Mouse (Mus musculus): ENCODE data around the gene Apbb1ip. TPM values are rescaled to one million over a fixed set of nuclear protein-coding genes. Genes with fewer than 3 reads are reported as not detected.
A peak's percentile ranks its signal among the peaks of the same experiment; 100 is the strongest.

The Apbb1ip gene
- total RNA-seq (2022): 10 to 100 TPM in 2 of 4 experiments, 1 to 10 TPM in 2; 5.9 to 15.2 (median 9.3) TPM

DNA sequence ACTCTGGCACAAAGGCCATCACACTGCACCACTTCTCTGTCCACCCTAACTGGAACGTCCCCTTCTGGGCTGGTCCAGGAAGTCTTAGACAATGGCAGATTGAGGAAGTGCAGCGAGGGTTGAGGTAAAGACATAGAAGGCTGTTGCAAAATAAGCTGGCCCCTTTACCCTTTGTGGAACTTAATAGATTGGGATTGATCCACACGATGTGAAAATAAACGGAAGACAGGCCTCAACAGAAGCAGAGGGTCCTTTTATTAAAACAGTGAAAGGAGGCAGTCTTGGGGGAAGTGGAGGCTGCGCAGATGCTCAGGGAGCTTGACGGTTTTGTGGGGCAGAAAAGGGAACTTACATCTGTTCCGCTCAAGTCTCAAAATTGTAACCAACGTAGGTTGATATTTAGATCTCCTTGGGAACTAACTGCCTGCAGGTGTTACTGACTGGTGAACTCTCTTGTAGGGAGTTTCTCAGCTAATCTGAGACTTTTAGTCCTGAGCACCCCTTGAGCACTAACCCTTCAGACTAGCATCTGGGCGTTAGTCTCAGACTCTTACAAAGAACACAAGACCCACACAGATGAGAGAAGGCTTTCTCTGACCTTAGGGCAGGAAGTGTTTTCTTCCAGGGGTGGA lies at the start of gene Apbb1ip:
TSS of gene Apbb1ip (plus strand) at position 546 of the 632 bp plus-strand sequence.
- no peak for DNase-seq (ENCODE audit: low spot score in 2 of 2)

DNA sequence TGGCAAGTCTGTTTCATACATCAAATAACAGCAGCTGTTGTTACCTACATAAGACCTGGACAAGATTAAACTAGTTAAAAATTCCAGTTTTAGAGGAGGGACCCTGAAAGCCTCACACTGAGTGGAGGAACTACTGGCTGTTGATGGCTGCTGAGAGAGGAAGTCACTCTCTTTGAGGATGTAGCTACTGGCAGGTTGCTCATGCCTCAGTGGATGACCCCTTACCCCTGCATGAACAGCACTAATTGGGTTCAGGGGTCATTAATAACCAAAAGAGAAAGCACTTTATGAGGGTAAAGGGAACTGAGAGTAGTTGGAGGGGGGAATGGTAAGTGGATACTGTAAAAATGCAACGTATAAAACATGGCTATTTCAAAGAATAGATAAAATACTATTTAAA lies 46.8 kb upstream of the Apbb1ip start:
- no peak for DNase-seq (ENCODE audit: low spot score in 2 of 2)

DNA sequence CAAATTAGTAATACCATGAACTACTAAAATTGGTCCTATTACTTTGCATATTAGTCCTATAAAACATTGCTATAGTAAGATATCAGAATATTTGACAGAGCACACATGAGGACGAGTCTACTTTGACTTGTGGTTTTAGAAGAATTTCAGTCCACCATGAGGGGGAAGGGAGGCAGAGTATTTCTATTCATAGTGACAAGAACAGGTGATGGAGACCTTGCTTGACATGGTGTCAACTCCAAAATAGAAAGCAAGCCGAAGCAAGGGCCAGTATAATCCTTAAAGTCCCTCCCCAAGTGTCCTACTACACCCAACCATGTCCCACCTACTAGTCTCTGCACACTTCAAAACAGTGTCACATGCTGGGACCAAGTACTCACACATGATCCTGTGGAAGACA lies 37.8 kb upstream of the Apbb1ip start:
- no peak for DNase-seq (ENCODE audit: low spot score in 2 of 2)

DNA sequence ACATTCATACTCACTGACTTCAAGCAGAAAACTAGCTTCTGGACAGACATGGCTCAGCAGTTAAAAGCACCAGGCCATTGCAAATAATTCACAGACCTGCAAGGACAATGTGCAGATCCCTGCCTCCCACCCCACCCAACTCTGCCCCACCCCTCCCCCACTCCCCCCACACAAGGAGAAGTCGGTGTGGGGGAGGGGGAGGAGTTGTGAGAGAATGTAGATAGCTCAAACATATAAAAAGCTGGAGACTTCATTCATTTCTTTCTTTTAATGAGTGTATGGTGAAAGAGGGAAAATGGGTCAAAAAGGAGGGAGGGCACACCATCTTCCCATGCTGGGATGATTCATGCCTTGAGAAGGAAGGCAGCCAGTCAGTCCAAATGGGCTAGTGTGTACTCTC lies 34.5 kb upstream of the Apbb1ip start:
- DNase-seq (ENCODE audit: low spot score in 2 of 2): no peak

DNA sequence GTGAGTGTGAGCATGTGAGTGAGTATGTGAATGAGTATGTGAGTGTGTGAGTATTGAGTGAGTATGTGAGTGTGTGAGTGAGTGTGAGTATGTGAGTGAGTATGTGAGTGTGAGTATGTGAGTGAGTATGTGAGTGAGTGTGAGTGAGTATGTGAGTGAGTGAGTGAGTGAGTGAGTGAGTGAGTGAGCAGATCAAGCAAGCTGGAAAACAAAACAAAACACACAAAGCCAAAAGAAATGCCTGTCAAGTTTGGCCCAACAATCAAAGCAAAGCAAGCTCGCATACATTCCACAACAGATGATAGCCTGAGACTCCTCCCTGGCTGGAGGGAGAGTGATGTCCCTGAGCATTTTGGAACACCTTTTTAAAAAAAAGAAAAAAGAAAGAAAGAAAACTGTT lies 33.5 kb upstream of the Apbb1ip start:
- no peak for DNase-seq (ENCODE audit: low spot score in 2 of 2)

DNA sequence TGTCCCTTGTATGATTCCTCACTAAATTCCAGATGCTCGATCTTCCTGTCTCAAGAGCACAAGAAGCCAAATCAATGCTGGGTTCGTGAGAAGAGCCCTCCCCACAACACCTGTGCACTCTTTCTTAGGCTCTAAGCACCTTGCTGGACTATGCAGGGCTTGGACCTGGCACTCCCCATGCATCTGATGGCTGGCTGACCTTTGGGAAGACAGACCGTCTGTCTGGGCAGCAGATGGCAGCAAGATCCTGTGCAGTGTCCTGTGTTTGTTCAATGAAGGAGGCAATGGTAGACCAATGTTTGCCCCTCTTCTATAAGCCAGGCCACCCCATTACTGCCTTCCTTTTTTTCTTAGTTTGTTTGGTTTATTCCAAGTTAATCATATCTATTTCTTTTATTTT lies 32.7 kb upstream of the Apbb1ip start:
- DNase-seq (ENCODE audit: low spot score in 2 of 2): no peak

DNA sequence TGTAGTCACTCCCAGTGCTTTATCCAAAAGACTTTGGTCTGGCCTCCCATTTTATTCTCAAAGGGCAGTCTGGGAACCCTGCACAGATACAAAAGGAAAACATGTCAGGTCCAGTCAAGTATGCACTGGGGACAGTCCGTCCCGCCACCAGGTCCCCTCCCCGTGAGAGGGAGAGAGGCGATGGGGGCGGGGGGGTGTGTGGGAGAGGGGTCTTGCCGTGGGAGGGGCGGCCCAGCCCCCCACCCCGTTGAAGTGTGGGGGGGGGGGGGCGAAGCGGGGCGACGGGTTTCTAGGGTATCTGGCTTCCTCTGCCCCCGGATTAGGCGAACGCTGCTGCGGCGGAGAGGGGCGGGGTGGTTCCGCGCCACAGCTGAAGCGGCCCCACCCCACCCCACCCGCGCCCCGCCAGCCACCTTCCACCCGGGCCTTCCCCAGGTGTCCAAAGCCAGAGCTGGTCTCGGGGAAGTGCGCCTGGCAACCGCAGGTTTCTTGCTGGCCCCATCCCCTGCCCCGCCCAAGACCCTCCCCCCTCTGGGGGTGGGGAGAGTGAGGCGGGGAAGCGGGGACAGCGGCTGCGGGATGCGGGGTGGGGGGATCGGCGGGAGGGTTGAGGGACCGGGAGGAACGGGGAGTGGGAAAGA lies 29.7 kb upstream of the Apbb1ip start:
- no peak for DNase-seq (ENCODE audit: low spot score in 2 of 2)

DNA sequence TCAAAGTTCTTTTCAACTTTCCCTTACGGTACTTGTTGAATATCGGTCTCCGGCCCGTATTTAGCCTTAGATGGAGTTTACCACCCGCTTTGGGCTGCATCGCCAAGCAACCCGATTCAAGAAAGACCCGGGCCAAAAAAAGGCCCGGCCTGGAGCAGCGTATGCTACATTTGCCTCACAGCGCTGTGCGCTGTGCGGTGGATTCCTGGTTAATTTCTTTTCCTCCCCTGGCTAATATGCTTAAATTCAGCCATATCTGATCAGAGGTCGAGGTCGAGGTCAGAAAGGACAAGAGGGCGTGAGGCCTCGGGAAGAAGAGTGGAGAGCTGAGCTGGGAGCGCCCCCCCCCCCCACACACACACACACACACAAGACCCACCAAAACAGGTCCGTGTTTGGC lies 29.0 kb upstream of the Apbb1ip start:
- DNase-seq (ENCODE audit: low spot score in 2 of 2): no peak

DNA sequence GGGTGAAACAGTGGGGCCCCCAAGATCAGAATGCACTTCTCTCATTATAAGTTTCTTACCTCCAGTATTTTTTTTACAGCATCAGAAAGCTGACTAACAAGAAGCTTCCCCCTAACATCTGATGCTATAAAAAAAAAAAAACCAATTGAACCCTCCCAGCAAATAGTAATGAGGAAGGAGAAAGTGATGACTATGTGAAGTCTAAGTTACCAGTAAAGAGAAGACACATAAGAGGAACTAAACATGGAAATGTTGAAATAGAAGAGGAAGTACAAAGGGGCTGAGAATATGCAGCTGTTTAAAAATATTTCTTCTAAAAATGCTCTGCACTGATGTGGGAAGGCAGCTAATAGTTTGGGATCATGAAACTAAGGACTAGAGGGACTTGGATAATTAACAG lies 27.1 kb upstream of the Apbb1ip start:
- no peak for DNase-seq (ENCODE audit: low spot score in 2 of 2)

DNA sequence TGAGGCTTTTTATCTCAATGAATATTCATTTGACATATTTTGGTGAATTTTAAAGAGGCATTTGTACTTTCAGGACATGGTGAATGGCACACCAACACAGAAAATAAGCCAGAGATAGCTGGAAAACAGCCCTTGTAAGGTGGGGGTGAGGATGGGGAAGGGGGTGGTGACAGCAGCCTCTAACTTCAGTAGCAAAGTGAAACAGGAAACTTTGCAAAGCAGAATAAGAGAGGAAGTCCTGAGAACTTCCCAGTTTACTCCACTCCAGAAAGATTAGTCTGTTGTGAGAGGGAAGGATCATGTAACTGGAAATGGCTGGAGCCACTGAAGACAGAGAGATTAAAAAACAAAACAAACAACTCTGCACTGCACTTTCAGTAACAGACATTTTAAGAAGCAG lies 26.0 kb upstream of the Apbb1ip start:
- DNase-seq (ENCODE audit: low spot score in 2 of 2): no peak

DNA sequence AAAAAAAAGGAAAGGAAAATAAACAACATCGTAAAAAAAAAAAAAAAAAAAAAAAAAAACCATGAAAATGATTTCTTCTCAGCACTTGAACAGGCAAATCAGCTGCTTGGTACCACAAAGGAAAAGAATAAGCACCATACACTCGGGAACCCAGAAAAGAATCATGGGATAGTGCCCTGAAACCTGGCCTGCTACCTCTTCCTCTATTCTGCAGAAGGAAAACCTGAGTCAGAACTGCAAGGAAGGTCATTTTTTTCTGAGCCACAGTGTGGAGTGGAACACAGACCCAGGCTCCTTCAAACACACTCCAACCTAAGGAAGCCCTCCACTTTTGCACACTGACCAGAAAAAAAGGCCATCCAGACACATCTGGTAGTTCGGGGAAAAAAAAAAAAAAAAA lies 24.1 kb upstream of the Apbb1ip start:
- no peak for DNase-seq (ENCODE audit: low spot score in 2 of 2)

DNA sequence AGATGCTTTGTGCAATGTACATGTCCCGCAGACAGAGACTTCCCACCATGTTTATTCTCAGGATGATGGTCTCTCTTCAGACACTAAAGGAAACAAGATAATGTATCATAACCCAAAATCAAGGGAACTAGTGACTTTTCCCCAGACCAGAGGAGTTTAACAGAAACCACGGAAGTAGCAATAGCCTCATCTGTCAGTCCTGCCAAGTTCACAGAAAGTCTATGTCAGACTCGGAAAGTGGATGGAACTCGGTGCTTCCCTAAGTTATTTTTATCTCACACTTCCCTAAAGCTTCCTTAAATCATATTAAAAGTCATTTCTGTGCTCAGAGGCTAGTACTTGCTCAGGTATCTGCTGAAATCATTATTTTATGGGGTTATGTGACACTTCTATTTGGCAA lies 21.4 kb upstream of the Apbb1ip start:
- no peak for DNase-seq (ENCODE audit: low spot score in 2 of 2)

DNA sequence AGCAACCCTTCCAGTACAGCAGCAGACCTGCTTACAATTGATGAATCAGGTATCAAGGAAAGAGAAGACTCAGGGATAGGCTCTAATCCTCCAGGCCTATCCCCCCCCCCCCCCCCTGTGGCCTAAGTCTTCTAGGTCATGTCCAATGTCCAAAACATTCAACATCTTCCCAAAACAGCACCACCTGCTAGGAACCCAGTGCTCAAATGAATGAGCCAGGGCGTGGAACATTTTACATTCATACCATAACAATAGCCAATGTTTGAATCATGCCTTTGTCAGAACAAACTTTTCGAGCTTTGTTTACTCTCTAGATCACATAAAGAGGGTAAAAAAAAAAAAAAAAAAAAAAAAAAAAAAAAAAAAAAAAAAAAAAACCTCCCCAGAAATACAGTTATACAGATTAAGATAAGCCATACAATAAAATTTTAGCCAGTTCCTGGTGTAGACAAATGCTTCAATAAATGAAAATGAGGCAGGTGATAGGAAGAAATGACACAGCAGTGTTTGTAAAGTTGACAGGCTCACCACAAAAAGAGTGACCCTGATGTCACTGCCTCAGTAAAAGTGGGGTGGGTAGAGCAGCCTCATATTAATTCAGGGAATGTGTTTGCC lies 20.3 kb upstream of the Apbb1ip start:
- DNase-seq (ENCODE audit: low spot score in 2 of 2): no peak

DNA sequence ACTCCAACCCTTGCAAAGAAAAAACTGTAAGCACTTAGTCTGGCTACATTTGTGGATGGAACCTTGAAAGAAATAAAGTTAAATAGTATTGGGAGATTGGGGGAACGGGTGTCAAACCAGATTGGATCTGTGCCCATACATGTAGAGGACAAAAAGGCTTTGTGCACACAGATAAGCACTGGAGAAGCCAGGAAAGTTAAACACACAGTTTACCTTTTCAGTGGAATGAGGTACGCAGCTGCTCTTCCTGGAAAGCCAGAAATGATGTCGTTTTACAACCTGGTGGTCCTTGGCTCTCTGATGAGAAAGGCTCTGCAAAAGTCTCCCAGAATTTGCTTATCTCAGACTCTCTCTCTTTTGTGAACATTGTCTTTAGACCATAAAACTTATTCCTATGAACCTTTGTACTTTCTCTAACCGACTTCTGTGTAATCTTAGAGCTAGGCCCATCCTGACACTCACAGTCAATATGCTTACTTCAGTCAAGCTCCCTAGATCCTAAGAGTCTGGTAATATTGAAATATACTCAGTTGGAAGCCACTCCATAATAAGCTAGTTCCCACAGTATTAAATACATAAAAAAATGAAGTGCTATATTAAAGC lies 19.6 kb upstream of the Apbb1ip start:
- no peak for DNase-seq (ENCODE audit: low spot score in 2 of 2)

DNA sequence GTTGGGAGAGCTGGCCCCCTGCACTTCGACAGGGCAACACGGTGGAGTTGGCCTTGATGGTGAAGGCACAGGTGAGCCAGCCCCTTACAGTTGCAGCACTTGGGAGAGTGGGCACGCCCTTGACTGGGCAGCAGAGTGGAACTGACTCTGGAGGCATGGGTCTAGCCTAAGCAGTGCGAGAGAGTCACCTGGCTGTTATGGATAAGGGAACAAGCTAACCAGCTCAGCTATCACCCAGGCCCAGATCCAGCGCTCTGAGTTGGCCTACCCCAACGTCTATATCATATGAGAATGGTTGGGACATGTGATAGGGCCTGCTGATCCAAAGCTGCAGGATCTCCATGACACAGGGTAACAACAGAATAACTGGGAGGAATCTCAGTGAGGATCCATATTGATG lies 18.3 kb upstream of the Apbb1ip start:
- DNase-seq (ENCODE audit: low spot score in 2 of 2): no peak

DNA sequence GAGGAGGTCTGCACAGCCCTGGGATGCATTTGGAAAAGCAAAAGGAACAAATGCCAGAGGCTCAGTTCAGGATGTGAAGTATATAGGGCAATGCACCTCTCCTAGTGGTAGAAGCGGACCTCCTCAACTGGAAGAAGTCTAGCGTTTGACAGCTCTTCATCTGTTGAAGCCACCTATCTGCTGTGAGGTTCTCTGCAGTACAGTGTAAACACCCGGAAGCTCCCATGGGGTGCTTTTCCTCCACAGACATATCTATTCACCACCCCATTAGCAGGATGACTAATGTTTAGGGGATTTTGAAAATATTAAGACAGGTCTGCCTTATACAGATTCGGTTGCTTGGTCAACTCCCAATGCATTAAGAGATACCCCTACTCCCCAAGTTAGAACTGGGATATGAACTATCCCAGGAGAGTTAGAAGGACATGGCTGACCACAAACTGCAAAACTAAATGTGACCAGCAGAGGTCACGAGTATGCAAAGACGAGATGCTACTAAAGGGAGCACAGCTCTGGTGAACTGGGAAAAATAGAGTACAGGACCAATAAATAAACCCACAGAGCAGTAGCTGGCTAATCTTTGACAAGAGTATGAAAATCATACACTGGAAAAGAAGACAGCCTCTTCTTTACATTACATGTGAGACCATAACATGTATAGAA lies 15.5 kb upstream of the Apbb1ip start:
- DNase-seq (ENCODE audit: low spot score in 2 of 2): peak in 1 of 2 experiments; percentile 34

DNA sequence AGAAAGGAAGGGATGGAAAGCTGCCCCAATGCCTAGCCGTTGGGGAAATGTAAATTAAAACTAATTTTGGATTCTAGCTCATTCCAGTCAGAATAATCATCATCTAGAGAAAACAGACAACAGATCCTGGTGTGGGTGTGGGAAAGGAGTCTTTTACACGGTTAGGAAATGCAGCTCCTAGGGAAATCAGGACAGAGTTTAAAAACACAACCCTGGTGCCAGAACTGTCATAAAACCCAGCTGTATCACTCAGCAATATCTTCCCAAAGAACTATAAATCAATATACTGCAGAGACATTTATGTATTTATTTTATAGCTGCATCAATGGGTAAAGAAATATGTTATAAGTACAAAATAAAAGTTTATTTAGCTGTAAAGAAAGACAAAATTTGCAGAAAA lies 13.4 kb upstream of the Apbb1ip start:
- DNase-seq (ENCODE audit: low spot score in 2 of 2): no peak

DNA sequence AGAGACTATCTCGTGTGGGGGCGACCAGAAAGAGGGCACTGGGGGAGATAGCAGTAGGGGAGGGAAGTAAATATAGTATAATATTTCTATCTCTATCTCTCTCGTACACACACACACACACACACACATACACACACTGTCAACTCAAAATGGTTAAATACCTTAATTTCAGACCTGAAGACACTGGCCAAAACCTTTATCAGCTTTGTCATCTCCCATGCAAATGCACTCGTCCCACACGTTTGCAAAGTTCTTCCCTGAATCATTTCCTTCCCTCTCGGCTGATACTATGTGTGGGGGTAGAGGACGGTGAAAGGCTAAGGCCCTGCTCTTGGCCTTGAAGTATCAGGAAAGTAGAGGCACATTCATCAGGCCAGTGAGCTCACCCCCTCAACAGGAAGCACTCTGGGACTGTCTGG lies 12.8 kb upstream of the Apbb1ip start:
- DNase-seq (ENCODE audit: low spot score in 2 of 2): no peak

DNA sequence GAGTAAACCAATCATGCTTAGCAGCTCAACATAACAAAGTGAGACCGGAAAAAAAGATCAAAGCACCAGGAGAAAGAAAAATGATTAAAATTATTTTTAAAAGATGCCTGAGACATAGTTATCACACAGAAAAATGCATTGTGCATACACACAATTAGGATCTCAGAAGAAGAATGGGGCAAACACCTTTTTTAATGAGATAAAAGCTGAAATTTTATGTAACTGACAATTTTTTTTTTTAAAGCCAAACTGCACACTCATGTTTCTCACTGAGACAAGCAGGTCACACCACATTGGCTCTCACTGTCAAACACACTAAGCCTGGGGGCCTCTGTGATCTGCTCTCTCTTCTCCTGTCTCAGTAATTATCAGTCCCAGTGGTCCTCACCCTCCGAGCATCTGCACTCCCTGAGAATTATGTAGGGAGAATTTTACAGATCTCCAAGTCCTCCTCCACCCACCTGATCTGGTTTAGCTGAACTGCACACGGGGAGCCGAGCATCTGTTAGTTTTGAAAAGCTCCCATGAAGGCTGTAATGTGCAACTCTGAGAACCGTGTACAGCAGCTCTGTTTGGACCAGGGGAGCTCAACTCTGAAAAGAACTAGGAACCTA lies 9.0 kb upstream of the Apbb1ip start:
- DNase-seq (ENCODE audit: low spot score in 2 of 2): peak in 1 of 2 experiments; percentile 21

DNA sequence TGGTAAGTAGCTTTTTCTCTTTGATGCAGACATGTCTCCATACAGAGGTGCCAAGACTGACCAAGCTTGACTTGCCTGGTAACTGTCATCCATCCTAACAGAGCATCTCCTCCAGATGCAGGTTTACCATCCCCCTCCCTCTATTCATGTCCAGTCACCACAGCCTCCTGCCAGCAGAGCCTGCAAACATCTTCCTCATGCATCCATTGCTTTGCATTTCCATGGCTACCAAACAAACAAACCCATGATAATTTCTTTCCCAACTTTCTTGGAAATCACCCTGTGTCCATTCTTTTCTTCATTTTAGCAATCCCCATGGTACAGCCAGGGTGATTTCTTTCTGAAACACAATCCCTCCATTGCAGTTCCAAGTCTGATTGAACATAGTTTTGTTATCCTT lies 2.6 kb upstream of the Apbb1ip start:
- DNase-seq (ENCODE audit: low spot score in 2 of 2): no peak

DNA sequence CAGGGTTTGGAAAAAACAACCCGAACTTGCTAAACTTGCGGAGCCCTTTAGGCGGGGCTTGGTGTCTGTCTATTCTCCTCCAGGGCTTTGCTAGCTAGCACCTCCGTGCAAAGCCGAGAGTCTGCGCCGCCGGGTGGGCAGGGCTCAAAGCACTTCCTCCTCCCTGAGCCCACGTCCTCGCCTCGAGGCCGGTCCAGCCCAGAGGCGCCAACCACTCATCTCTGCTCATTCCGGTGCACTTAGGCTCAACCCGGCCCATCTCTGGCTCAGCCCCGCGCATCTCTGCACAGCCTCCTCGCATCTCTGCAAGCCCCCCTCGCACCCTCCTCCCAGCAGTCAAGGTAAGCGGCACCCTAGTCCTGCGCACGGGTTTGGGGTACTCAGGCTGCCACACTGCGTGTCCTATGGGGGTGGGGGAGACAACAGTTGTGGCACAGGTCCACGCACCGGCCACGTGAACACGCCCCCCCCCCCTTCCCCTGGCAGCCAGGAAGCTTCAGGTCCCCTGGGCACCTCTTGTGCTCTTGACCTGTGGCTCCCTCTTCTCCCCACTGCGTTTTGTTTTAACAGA lies 372 bp downstream of the Apbb1ip start:
- DNase-seq (ENCODE audit: low spot score in 2 of 2): peak; percentile 25 to 36

All from left cerebral cortex, adult 8-10 months (tissue).